Mouse (Mus musculus) MEL (cell line): ENCODE data around the gene Bicral.

Experiments used
- CTCF ChIP-seq, 3 experiments: IDR thresholded peaks in 2 of 3; conservative IDR thresholded peaks in 1 of 3; 2 replicates each; pipeline ENCODE4 v1.5.1; 2011 to 2012; ENCODE audit warnings: low read length in 3 of 3, low read depth in 2 of 3, mild to moderate bottlenecking in 2 of 3, improper control_type of control experiment in 1 of 3, inconsistent platforms in 1 of 3, mixed read lengths in 1 of 3, moderate library complexity in 1 of 3; ENCODE audit not compliant: control insufficient read depth in 1 of 3, insufficient read depth in 1 of 3, poor library complexity in 1 of 3, severe bottlenecking in 1 of 3
- HCFC1 ChIP-seq: IDR thresholded peaks from 2 replicates; pipeline ENCODE4 v1.6.1; 2012; ENCODE audit warnings: low read depth, mild to moderate bottlenecking, inconsistent platforms, low read length, improper control_type of control experiment, moderate library complexity
- JUND ChIP-seq: IDR thresholded peaks from 2 replicates; pipeline ENCODE4 v1.6.1; 2011; ENCODE audit warnings: low read depth, mild to moderate bottlenecking, improper control_type of control experiment, low read length
- POLR2A ChIP-seq, 2 experiments: IDR thresholded peaks; 2 replicates each; pipeline ENCODE4 v1.6.1; 2011 to 2012; ENCODE audit warnings: low read length in 2 of 2, mild to moderate bottlenecking in 2 of 2, control low read depth in 1 of 2, improper control_type of control experiment in 1 of 2, low read depth in 1 of 2, moderate library complexity in 1 of 2; ENCODE audit not compliant: control insufficient read depth in 1 of 2, insufficient read depth in 1 of 2, poor library complexity in 1 of 2

GRCm38 (mm10) chr17:46763544-46763943 lies 94.7 kb downstream of the Bicral start, which contains the start of gene Ptcra:
- TF ChIP-seq CTCF (IDR thresholded peaks at IDR 0.05 in 2 of 3, conservative IDR thresholded peaks at IDR 0.05 in 1 of 3; ENCODE audit: control insufficient read depth in 1 of 3, insufficient read depth in 1 of 3, low read depth in 2 of 3, low read length in 3 of 3, poor library complexity in 1 of 3, severe bottlenecking in 1 of 3): no peak
- no peak for TF ChIP-seq JUND
- TF ChIP-seq HCFC1: no peak
- no peak for TF ChIP-seq POLR2A (IDR thresholded peaks at IDR 0.05; ENCODE audit: control insufficient read depth in 1 of 2, insufficient read depth in 1 of 2, low read depth in 1 of 2, low read length in 2 of 2, poor library complexity in 1 of 2)
